Mouse (Mus musculus) midbrain, embryonic 15.5 days (tissue): ENCODE measurements around the gene Ptrhd1. TPM values are rescaled to one million over a fixed set of nuclear protein-coding genes. Genes with fewer than 3 reads are reported as not detected.

Experiments
- ATAC-seq: fragments of 200-750 bp; cut with Nextera tagmentation; replicated peaks from 2 replicates; pipeline ENCODE4 v1.8.0; 2017; ENCODE audit warnings: moderate TSS enrichment
- H3K27ac ChIP-seq: fragments of 300-500 bp; sonication (generic); 2 replicates; pipeline ENCODE4 v1.5.1; 2015; ENCODE audit warnings: mild to moderate bottlenecking, inconsistent platforms
- H3K27me3 ChIP-seq: fragments of 300-500 bp; sonication (generic); replicated peaks from 2 replicates; pipeline ENCODE4 v1.6.1; 2015; ENCODE audit warnings: inconsistent platforms
- H3K36me3 ChIP-seq: fragments of 300-500 bp; sonication (generic); replicated peaks from 2 replicates; pipeline ENCODE4 v1.6.1; 2015; ENCODE audit warnings: inconsistent platforms
- H3K4me1 ChIP-seq: fragments of 300-500 bp; sonication (generic); 2 replicates; pipeline ENCODE4 v1.6.1; 2015; ENCODE audit warnings: inconsistent platforms
- H3K4me2 ChIP-seq: fragments of 300-500 bp; sonication (generic); 2 replicates; pipeline ENCODE4 v1.6.1; 2015; ENCODE audit warnings: inconsistent platforms, mild to moderate bottlenecking, moderate library complexity
- H3K4me3 ChIP-seq: fragments of 300-500 bp; sonication (generic); 2 replicates; pipeline ENCODE4 v1.5.1; 2015; ENCODE audit warnings: mild to moderate bottlenecking, inconsistent platforms
- H3K9ac ChIP-seq: fragments of 300-500 bp; sonication (generic); 2 replicates; pipeline ENCODE4 v1.6.1; 2015; ENCODE audit warnings: mild to moderate bottlenecking, inconsistent platforms
- H3K9me3 ChIP-seq: fragments of 300-500 bp; sonication (generic); 2 replicates; pipeline ENCODE4 v1.6.1; 2016; ENCODE audit warnings: inconsistent platforms
- WGBS: fragments of 180-500 bp; shearing (Covaris S2); methylation state at CpG from one replicate; pipeline ENCODE4 v1.1.7; 2015; ENCODE audit warnings: mixed read lengths; 5-methylcytosine and 5-hydroxymethylcytosine counted together
- polyA plus RNA-seq: library from polyadenylated mRNA; unstranded; fragments of >200 nt; fragmentation: Nextera tagmentation; extraction: Ambion mirVana; gene quantifications from 2 replicates; pipeline ENCODE4 v1.2.1, GENCODE M21; 2015

The Ptrhd1 gene
- polyA plus RNA-seq, 1 experiment from 2014 or later: 5.1 TPM

DNA sequence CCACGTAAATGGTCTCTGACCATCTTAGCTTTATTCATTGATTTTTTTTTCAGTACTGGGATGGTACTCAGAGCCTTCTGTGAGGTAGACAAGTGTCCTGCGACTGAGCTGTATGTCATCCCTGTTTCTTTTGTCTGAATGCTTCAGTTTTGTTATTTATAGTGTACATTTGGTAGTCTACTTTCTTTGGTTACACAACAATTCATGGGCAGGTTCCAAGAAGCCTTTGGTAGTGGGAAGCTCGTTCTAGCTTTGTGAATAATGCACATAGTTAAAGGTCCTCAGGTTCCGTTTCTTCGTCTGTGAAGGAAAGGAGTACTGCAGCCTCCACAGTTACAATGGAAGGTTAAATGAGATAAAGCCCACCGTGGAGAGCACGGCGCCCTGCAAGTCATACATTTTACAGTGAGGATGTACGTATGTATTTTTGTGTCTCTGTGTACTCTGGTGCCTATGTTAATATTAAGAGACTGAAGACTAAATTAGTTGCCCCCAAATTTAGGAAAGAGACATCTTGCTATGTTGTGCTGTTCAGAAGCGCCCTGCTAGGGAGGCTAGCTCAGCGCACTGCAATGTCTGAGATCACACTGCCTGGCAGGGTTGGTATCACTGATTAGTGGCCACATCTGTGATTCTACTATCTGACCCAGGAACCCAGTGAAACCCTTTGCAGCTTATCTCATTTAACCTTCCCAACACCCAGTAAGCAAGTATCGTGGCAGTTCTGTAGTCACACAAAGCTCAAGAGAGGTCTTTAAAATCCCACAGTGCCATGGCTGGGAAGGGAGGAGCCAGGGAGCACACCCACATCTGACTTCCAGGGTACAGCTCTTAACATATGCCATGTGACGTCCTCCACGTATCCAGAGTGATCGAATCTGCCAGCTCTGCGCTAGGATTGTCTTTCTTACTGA, 19.2 kb downstream of the Ptrhd1 start:
- Histone ChIP-seq H3K4me3 (no peak overlapping the region), H3K36me3 (peaks cover 18% of the 10 kb centered on the region), H3K4me1 (no peaks in the 10 kb centered on the region), H3K4me2 (no peak overlapping the region), H3K27me3 (no peaks in the 10 kb centered on the region), H3K9me3 (no peaks in the 10 kb centered on the region), H3K9ac (no peak overlapping the region), H3K27ac (no peak overlapping the region)
- 93% methylated on average over 16 of the region's 16 CpGs for WGBS
- no peak for ATAC-seq

- no peak overlapping the region for H3K27ac ChIP-seq
- H3K4me3 ChIP-seq: no peak overlapping the region
- no peak for ATAC-seq
- no peaks in the 10 kb centered on the region for H3K4me1 ChIP-seq
- no peaks in the 10 kb centered on the region for H3K27me3 ChIP-seq
- peaks cover 35% of the 10 kb centered on the region for H3K36me3 ChIP-seq
- H3K9ac ChIP-seq: no peak overlapping the region
- no peaks in the 10 kb centered on the region for H3K9me3 ChIP-seq
- 98% methylated on average over 4 of the region's 4 CpGs for WGBS
- H3K4me2 ChIP-seq: no peak overlapping the region
Observed at GRCm38 (mm10) chr12:4267765-4268164, 33.9 kb downstream of the Ptrhd1 start.

GRCm38 (mm10) chr12:4271078-4271477, 37.3 kb downstream of the Ptrhd1 start:
- no peak for ATAC-seq
- Histone ChIP-seq H3K27me3 (no peaks in the 10 kb centered on the region), H3K9me3 (no peaks in the 10 kb centered on the region), H3K9ac (no peak overlapping the region), H3K36me3 (peaks cover 41% of the 10 kb centered on the region), H3K4me3 (no peak overlapping the region), H3K27ac (no peak overlapping the region), H3K4me2 (no peak overlapping the region), H3K4me1 (no peaks in the 10 kb centered on the region)
- WGBS: 95% methylated on average over 6 of the region's 6 CpGs

DNA sequence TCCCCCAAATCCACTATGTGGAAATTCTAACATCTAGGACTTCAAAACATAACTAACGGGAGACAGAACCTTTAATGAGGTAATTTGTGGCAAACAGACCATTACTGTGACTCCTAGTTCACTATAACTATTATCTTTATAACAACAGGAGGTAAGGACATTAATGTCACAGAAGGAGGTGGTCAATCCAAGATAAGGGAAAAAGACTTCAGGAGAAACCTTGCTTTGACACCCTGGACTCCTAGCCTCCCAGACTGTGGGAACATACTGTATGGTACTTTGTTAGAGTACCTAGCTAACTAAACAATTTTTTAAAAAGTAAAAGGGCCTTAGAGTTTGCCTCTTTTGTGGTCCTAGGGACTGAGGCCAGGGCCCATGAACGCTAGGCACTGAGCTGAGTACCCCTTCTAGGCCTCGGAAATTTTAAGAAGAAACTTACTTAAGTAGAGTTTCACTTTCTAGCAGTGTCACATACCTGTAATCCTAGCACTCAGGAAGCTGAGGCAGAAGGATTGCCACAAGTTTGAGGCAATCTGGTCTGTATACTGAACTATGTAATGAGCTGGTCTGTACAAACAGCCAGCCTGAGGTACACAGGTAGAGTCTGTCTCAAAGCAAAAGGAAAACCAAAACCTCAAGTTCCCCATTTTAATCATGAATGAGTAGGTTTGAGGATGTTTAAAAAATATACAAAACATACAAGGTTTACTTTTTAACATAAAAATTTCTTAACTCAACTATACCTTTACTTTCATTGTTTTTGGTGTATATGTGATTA, 45.3 kb downstream of the Ptrhd1 start:
- H3K9me3 ChIP-seq: no peaks in the 10 kb centered on the region
- ATAC-seq: no peak
- H3K4me2 ChIP-seq: no peak overlapping the region
- WGBS: 89% methylated on average over 3 of the region's 3 CpGs
- H3K27ac ChIP-seq: no peak overlapping the region
- H3K27me3 ChIP-seq: no peaks in the 10 kb centered on the region
- peaks cover 8% of the 10 kb centered on the region; the same call in 1 of the 2 replicates for H3K36me3 ChIP-seq
- no peak overlapping the region for H3K4me3 ChIP-seq
- H3K4me1 ChIP-seq: no peaks in the 10 kb centered on the region
- H3K9ac ChIP-seq: no peak overlapping the region

DNA sequence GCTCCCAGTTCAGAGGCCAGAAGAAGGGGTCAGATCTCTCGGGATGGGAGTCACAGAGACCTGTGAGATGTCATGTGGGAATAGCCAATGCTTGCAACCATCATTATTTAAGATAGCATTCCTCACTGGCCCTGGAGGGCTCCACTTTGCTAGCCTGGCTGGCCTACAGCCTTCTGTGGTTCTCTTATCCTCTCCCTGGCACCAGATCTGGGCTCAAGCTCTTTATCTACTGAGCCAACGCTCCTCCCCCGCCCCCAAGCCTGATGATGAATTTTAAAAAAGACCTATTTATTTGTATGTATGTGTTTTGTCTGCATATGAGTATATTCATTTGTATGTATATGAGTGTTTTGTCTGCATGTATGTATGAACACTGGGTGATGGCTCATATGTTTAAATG, 46.1 kb downstream of the Ptrhd1 start:
- Histone ChIP-seq H3K36me3 (0 out of 2 replicates have a peak, but pooled peaks cover 3% of the 10 kb centered on the region), H3K9me3 (no peaks in the 10 kb centered on the region), H3K4me1 (no peaks in the 10 kb centered on the region), H3K4me2 (no peak overlapping the region), H3K4me3 (no peak overlapping the region), H3K27ac (no peak overlapping the region), H3K27me3 (no peaks in the 10 kb centered on the region), H3K9ac (no peak overlapping the region)
- 90% methylated on average over 3 of the region's 3 CpGs for WGBS
- ATAC-seq: no peak

GRCm38 (mm10) chr12:4285186-4285585, 51.4 kb downstream of the Ptrhd1 start:
- no peak for ATAC-seq
- Histone ChIP-seq H3K36me3 (peaks cover 4% of the 10 kb centered on the region; the same call in 1 of the 2 replicates), H3K27ac (no peak overlapping the region), H3K27me3 (no peaks in the 10 kb centered on the region), H3K4me2 (no peak overlapping the region), H3K9ac (no peak overlapping the region), H3K4me1 (no peaks in the 10 kb centered on the region), H3K4me3 (no peak overlapping the region), H3K9me3 (no peaks in the 10 kb centered on the region)
- 22% methylated on average over 3 of the region's 3 CpGs for WGBS

Other genes with a start within 250 kb of the Ptrhd1 start
- 47.8 and 51.7 TPM in 2 replicates for gene Efr3b, start 195.1 kb upstream of the Ptrhd1 start, polyA plus RNA-seq
- gene Dnajc27, start 151.4 kb upstream of the Ptrhd1 start, polyA plus RNA-seq: 20.5 and 22.4 TPM in 2 replicates
- gene Adcy3, start 100.9 kb upstream of the Ptrhd1 start, polyA plus RNA-seq: 13.5 and 14.7 TPM in 2 replicates
- 8.3 and 9.1 TPM in 2 replicates for gene Cenpo, start 267 bp downstream of the Ptrhd1 start, polyA plus RNA-seq
- 12.5 and 14.2 TPM in 2 replicates for gene Ncoa1, start 243.2 kb downstream of the Ptrhd1 start, polyA plus RNA-seq